Mouse (Mus musculus): ENCODE data around the gene Hoxa10.

Gene Hoxa10

GRCm38 (mm10) chr6:52245757-52246142 is 5.1 kb upstream of the Hoxa10 start, which contains the start of gene Hoxa11:
Hoxa11 (minus strand) TSS chr6:52245810.
- DNase-seq (ENCODE audit: low spot score in 2 of 2), result no peak

GRCm38 (mm10) chr6:52245040-52245756 is 4.5 kb upstream of the Hoxa10 start:
- no peak for DNase-seq (ENCODE audit: low spot score in 2 of 2)

- DNase-seq (ENCODE audit: low spot score in 2 of 2), result no peak
Measured at GRCm38 (mm10) chr6:52244471-52245039, 3.9 kb upstream of the Hoxa10 start.

GRCm38 (mm10) chr6:52243681-52244121 is 3.0 kb upstream of the Hoxa10 start:
- no peak for DNase-seq (ENCODE audit: low spot score in 2 of 2)

- no peak for DNase-seq (ENCODE audit: low spot score in 2 of 2)
Measured at GRCm38 (mm10) chr6:52242801-52243332, 2.2 kb upstream of the Hoxa10 start.

- DNase-seq (ENCODE audit: low spot score in 2 of 2), result no peak
Measured at GRCm38 (mm10) chr6:52241001-52241621, 457 bp upstream of the Hoxa10 start.

GRCm38 (mm10) chr6:52239625-52240388 is 847 bp downstream of the Hoxa10 start:
- no peak for DNase-seq (ENCODE audit: low spot score in 2 of 2)

- no peak for DNase-seq (ENCODE audit: low spot score in 2 of 2)
Measured at GRCm38 (mm10) chr6:52238976-52239375, 1.7 kb downstream of the Hoxa10 start.

GRCm38 (mm10) chr6:52238155-52238545 is 2.5 kb downstream of the Hoxa10 start:
- DNase-seq (ENCODE audit: low spot score in 2 of 2), result no peak

GRCm38 (mm10) chr6:52237346-52238154 is 3.1 kb downstream of the Hoxa10 start:
- no peak for DNase-seq (ENCODE audit: low spot score in 2 of 2)

GRCm38 (mm10) chr6:52236806-52237205 is 3.8 kb downstream of the Hoxa10 start:
- DNase-seq (ENCODE audit: low spot score in 2 of 2), result no peak

GRCm38 (mm10) chr6:52235866-52236265 is 4.8 kb downstream of the Hoxa10 start:
- DNase-seq (ENCODE audit: low spot score in 2 of 2), result no peak

- DNase-seq (ENCODE audit: low spot score in 2 of 2), result no peak
Measured at GRCm38 (mm10) chr6:52235267-52235666, 5.4 kb downstream of the Hoxa10 start.

- DNase-seq (ENCODE audit: low spot score in 2 of 2), result no peak
Measured at GRCm38 (mm10) chr6:52234428-52235140, 6.1 kb downstream of the Hoxa10 start.

- DNase-seq (ENCODE audit: low spot score in 2 of 2), result no peak
Measured at GRCm38 (mm10) chr6:52233546-52234427, 6.9 kb downstream of the Hoxa10 start.

- DNase-seq (ENCODE audit: low spot score in 2 of 2), result no peak
Measured at GRCm38 (mm10) chr6:52232984-52233545, 7.6 kb downstream of the Hoxa10 start.

GRCm38 (mm10) chr6:52232568-52232965 is 8.1 kb downstream of the Hoxa10 start:
- no peak for DNase-seq (ENCODE audit: low spot score in 2 of 2)

GRCm38 (mm10) chr6:52231885-52232567 is 8.6 kb downstream of the Hoxa10 start:
- DNase-seq (ENCODE audit: low spot score in 2 of 2), result no peak
